Mouse (Mus musculus) E14TG2a.4 (cell line): ENCODE measurements at regions not wholly inside any gene's neighbourhood (a gene's known extent, or its start where the extent isn't known, plus 50 kb on each side); places are given as distances from the start of the nearest gene placed in this dataset.

Source experiments
- CTCF ChIP-seq: conservative IDR thresholded peaks from 2 replicates; pipeline ENCODE4 v1.5.1; 2014; ENCODE audit warnings: low read length
- NANOG ChIP-seq: IDR thresholded peaks from 2 replicates; pipeline ENCODE4 v1.6.1; 2014; ENCODE audit warnings: borderline replicate concordance, low read length, mixed read lengths
- POU5F1 ChIP-seq: IDR thresholded peaks from 2 replicates; pipeline ENCODE4 v1.6.1; 2014; ENCODE audit warnings: low read length, borderline replicate concordance

DNA sequence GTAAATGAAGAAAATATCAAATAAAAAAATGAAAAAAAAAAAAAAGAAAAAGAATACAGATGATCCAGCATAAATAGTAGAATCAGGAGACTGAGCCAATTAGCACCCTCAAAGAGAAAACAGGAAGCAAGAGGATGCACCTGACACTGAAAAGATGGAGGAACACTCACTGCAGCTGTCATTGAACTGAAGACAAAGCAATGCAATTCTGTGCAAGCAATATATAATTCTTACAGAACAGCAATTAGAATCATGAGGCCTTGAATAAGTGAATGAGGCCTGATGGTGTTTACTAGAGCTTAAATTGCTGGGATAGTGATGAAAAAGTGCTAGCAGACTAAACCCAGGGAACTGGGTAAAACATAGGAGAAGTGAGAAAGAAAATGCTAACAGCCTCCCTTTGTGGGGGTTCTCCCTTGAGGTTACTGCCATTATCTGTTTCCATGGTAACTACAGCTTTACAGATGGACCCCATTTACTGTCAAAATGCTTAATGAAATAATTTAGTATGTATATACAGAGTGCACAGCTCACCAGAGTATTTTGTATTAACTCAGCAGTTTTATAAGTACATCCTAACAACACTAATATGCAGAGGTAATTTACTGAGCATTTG is 407.6 kb downstream of the Casp12 start:
- TF ChIP-seq NANOG (no peak), CTCF (no peak), POU5F1 (no peak)
